Mouse (Mus musculus) megakaryocyte, embryonic 14.5 days (primary cell): ENCODE results near the gene Rffl.

Experiments
- FLI1 ChIP-seq: IDR thresholded peaks from 2 replicates; pipeline ENCODE4 v1.6.1; 2012; ENCODE audit warnings: low read length, inconsistent platforms, mixed read lengths
- GATA1 ChIP-seq: IDR thresholded peaks from 3 replicates; pipeline ENCODE4 v1.6.1; 2012; ENCODE audit warnings: mixed read lengths, low read length, inconsistent platforms, borderline replicate concordance

DNA sequence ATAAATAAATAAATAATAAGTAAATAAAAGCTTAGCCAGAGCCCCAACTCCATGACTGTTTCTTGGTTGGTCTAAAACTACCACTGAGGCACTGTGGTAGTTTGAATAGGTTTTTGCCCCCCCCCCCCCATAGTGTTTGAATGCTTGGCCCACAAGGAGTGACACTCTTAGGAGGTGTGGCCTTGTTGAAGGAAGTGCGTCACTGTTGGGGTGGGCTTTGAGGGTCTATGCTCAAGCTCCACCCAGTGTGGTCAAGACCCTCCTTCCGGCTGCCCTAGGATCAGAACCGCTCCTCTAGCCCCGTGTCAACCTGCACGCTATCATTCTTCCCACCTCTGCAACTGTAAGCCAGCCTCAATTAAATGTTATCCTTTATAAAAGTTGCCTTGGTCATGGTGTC, 4.6 kb upstream of the Rffl start:
- TF ChIP-seq GATA1 = no peak
- TF ChIP-seq FLI1 = no peak
